Mouse (Mus musculus) CH12.LX (cell line): ENCODE data around the gene Cbl. TPM values are rescaled to one million over a fixed set of nuclear protein-coding genes. Genes with fewer than 3 reads are reported as not detected.

Experiments used
- DNase-seq: peaks from one replicate; pipeline ENCODE4 v3.0.0-alpha.2; 2013; ENCODE audit errors: extremely low read depth
- H3K27ac ChIP-seq: 2 replicates; pipeline ENCODE4 v1.5.1; 2012; ENCODE audit warnings: low read depth, mild to moderate bottlenecking, control low read depth, moderate library complexity; ENCODE audit not compliant: insufficient read depth
- H3K27me3 ChIP-seq: replicated peaks from 2 replicates; pipeline ENCODE3; 2012; ENCODE audit warnings: inconsistent platforms
- H3K36me3 ChIP-seq, 2 experiments: replicated peaks in 1 of 2; 2 replicates each; pipeline versions ENCODE3 to v1.6.1; 2012; ENCODE audit warnings: inconsistent platforms in 1 of 2, low read length in 1 of 2, mild to moderate bottlenecking in 1 of 2, mixed read lengths in 1 of 2, moderate library complexity in 1 of 2; ENCODE audit not compliant: control insufficient read depth in 1 of 2, insufficient read depth in 1 of 2
- H3K4me1 ChIP-seq, 2 experiments: 2 replicates each; pipeline ENCODE4 v1.6.1; 2012; ENCODE audit warnings: inconsistent platforms in 1 of 2, moderate library complexity in 1 of 2; ENCODE audit not compliant: insufficient read depth in 2 of 2, control insufficient read depth in 1 of 2
- H3K4me2 ChIP-seq: 2 replicates; pipeline ENCODE4 v1.6.1; 2012; ENCODE audit warnings: low read depth, mild to moderate bottlenecking, control low read depth; ENCODE audit not compliant: poor library complexity, insufficient read depth, severe bottlenecking
- H3K4me3 ChIP-seq, 3 experiments: fragments of 150-350 bp in 1 of 3; sonication (generic) in 1 of 3; replicated peaks in 1 of 3; 2 replicates each; pipeline versions ENCODE3 to v1.5.1; 2011 to 2012; ENCODE audit warnings: low read depth in 2 of 3, low read length in 2 of 3, mild to moderate bottlenecking in 2 of 3, moderate library complexity in 2 of 3, control low read depth in 1 of 3, improper control_type of control experiment in 1 of 3, inconsistent platforms in 1 of 3, mixed read lengths in 1 of 3; ENCODE audit not compliant: poor library complexity in 1 of 3
- H3K79me2 ChIP-seq: replicated peaks from 2 replicates; pipeline ENCODE4 v1.6.1; 2012; ENCODE audit warnings: mild to moderate bottlenecking, moderate library complexity; ENCODE audit not compliant: control insufficient read depth, poor library complexity, insufficient read depth, severe bottlenecking; ENCODE audit errors: extremely low read depth
- H3K9ac ChIP-seq: 2 replicates; pipeline ENCODE4 v1.6.1; 2012; ENCODE audit warnings: low read depth, mild to moderate bottlenecking, control low read depth, moderate library complexity; ENCODE audit not compliant: insufficient read depth
- H3K9me3 ChIP-seq: replicated peaks from 2 replicates; pipeline ENCODE3; 2012; ENCODE audit warnings: low read length, inconsistent platforms, mixed read lengths
- CTCF ChIP-seq, 2 experiments: IDR thresholded peaks in 1 of 2; conservative IDR thresholded peaks in 1 of 2; 2 replicates each; pipeline ENCODE4 v1.5.1; 2011 to 2012; ENCODE audit warnings: low read depth in 2 of 2, low read length in 2 of 2, improper control_type of control experiment in 1 of 2, inconsistent platforms in 1 of 2, mild to moderate bottlenecking in 1 of 2, moderate library complexity in 1 of 2
- ELF1 ChIP-seq: IDR thresholded peaks from 2 replicates; pipeline ENCODE4 v1.6.1; 2014; ENCODE audit warnings: low read depth, mild to moderate bottlenecking, inconsistent platforms, low read length, improper control_type of control experiment
- EP300 ChIP-seq: IDR thresholded peaks from 2 replicates; pipeline ENCODE4 v1.6.1; 2011; ENCODE audit warnings: low read length, improper control_type of control experiment
- ETS1 ChIP-seq: conservative IDR thresholded peaks from 2 replicates; pipeline ENCODE4 v1.6.1; 2012; ENCODE audit warnings: low read depth, mild to moderate bottlenecking, inconsistent platforms, low read length, improper control_type of control experiment, moderate library complexity
- GABPA ChIP-seq: IDR thresholded peaks from 2 replicates; pipeline ENCODE4 v1.6.1; 2012; ENCODE audit warnings: low read depth, low read length, improper control_type of control experiment, inconsistent platforms; ENCODE audit not compliant: insufficient replicate concordance
- IRF4 ChIP-seq: IDR thresholded peaks from 2 replicates; pipeline ENCODE4 v1.6.1; 2014; ENCODE audit warnings: low read depth, mild to moderate bottlenecking, inconsistent platforms, low read length, improper control_type of control experiment
- JUN ChIP-seq: IDR thresholded peaks from 2 replicates; pipeline ENCODE4 v1.6.1; 2011; ENCODE audit warnings: low read depth, mild to moderate bottlenecking, low read length, improper control_type of control experiment, moderate library complexity; ENCODE audit not compliant: insufficient read depth
- JUND ChIP-seq: conservative IDR thresholded peaks from 2 replicates; pipeline ENCODE4 v1.6.1; 2011; ENCODE audit warnings: low read depth, low read length, improper control_type of control experiment
- KAT2A ChIP-seq: IDR thresholded peaks from 2 replicates; pipeline ENCODE4 v1.6.1; 2012; ENCODE audit warnings: low read length, improper control_type of control experiment, inconsistent platforms; ENCODE audit not compliant: insufficient replicate concordance
- MAX ChIP-seq: IDR thresholded peaks from 2 replicates; pipeline ENCODE4 v1.6.1; 2011; ENCODE audit warnings: low read length, improper control_type of control experiment
- MAZ ChIP-seq: IDR thresholded peaks from 2 replicates; pipeline ENCODE4 v1.6.1; 2012; ENCODE audit warnings: low read depth, mild to moderate bottlenecking, inconsistent platforms, low read length, improper control_type of control experiment, moderate library complexity
- MXI1 ChIP-seq: IDR thresholded peaks from 2 replicates; pipeline ENCODE4 v1.6.1; 2011; ENCODE audit warnings: mild to moderate bottlenecking, low read depth, low read length, improper control_type of control experiment
- NELFE ChIP-seq: IDR thresholded peaks from 2 replicates; pipeline ENCODE4 v1.6.1; 2011; ENCODE audit warnings: low read depth, low read length, improper control_type of control experiment
- PAX5 ChIP-seq: IDR thresholded peaks from 2 replicates; pipeline ENCODE4 v1.6.1; 2012; ENCODE audit warnings: low read length, inconsistent platforms, mixed read lengths
- POLR2A ChIP-seq: IDR thresholded peaks from 2 replicates; pipeline ENCODE4 v1.6.1; 2011; ENCODE audit warnings: low read depth, mild to moderate bottlenecking, improper control_type of control experiment, low read length
- POLR2AphosphoS2 ChIP-seq: IDR thresholded peaks from 2 replicates; pipeline ENCODE4 v1.6.1; 2011; ENCODE audit warnings: low read depth, low read length, improper control_type of control experiment
- RAD21 ChIP-seq: IDR thresholded peaks from 2 replicates; pipeline ENCODE4 v1.6.1; 2011; ENCODE audit warnings: low read depth, mild to moderate bottlenecking, low read length, improper control_type of control experiment, moderate library complexity
- SIN3A ChIP-seq: IDR thresholded peaks from 2 replicates; pipeline ENCODE4 v1.6.1; 2012; ENCODE audit warnings: low read length, improper control_type of control experiment, inconsistent platforms
- SMC3 ChIP-seq: IDR thresholded peaks from 2 replicates; pipeline ENCODE4 v1.6.1; 2011; ENCODE audit warnings: low read depth, low read length, improper control_type of control experiment
- TBP ChIP-seq: conservative IDR thresholded peaks from 2 replicates; pipeline ENCODE4 v1.6.1; 2011; ENCODE audit warnings: low read depth, low read length, improper control_type of control experiment
- TCF12 ChIP-seq: IDR thresholded peaks from 2 replicates; pipeline ENCODE4 v1.6.1; 2014; ENCODE audit warnings: low read depth, mild to moderate bottlenecking, inconsistent platforms, low read length, improper control_type of control experiment
- UBTF ChIP-seq: IDR thresholded peaks from 2 replicates; pipeline ENCODE4 v1.6.1; 2012; ENCODE audit warnings: low read depth, mild to moderate bottlenecking, inconsistent platforms, low read length, improper control_type of control experiment, moderate library complexity
- USF1 ChIP-seq: IDR thresholded peaks from 2 replicates; pipeline ENCODE4 v1.6.1; 2014; ENCODE audit warnings: low read depth, mild to moderate bottlenecking, inconsistent platforms, low read length, improper control_type of control experiment
- USF2 ChIP-seq: conservative IDR thresholded peaks from 2 replicates; pipeline ENCODE4 v1.6.1; 2011; ENCODE audit warnings: low read depth, low read length, improper control_type of control experiment
- ZC3H11A ChIP-seq: IDR thresholded peaks from 2 replicates; pipeline ENCODE4 v1.6.1; 2012; ENCODE audit warnings: low read depth, mild to moderate bottlenecking, inconsistent platforms, low read length, improper control_type of control experiment
- ZNF384 ChIP-seq: IDR thresholded peaks from 2 replicates; pipeline ENCODE4 v1.6.1; 2012; ENCODE audit warnings: low read depth, low read length, improper control_type of control experiment, inconsistent platforms
- dilution Hi-C: fragments of 300-500 bp; cut with MboI; formaldehyde crosslinking; loops from 2 replicates; pipeline ENCODE4 v1.14.3; 2020; ENCODE audit warnings: low sequenced_read_pairs; ENCODE audit not compliant: extremely low pct_unique_long_range_greater_than_20kb, extremely low pct_ligation_motif_present
- in situ Hi-C: fragments of 300-500 bp; cut with MboI; formaldehyde crosslinking; loops from 3 replicates; pipeline ENCODE4 v1.14.3; 2019; ENCODE audit warnings: low sequenced_read_pairs, low pct_ligation_motif_present, low pct_unique_long_range_greater_than_20kb, mixed read lengths
- polyA plus RNA-seq: library from polyadenylated mRNA; unstranded; fragments of >175 nt; gene quantifications from 2 replicates; pipeline ENCODE4 v1.2.1, GENCODE M21; 2012; ENCODE audit warnings: low read depth; ENCODE audit not compliant: insufficient read length
- total RNA-seq, 2 experiments: library from RNA; depleted of rRNA; stranded (reverse); fragments of 300-350 nt in 1 of 2; fragments of >200 nt in 1 of 2; gene quantifications; 2 replicates each; pipeline ENCODE4 v1.2.3; 2012 to 2014

The Cbl gene
- total and polyA plus RNA-seq, 3 experiments = 8.3 to 39.0 (median 11.9) TPM

DNA sequence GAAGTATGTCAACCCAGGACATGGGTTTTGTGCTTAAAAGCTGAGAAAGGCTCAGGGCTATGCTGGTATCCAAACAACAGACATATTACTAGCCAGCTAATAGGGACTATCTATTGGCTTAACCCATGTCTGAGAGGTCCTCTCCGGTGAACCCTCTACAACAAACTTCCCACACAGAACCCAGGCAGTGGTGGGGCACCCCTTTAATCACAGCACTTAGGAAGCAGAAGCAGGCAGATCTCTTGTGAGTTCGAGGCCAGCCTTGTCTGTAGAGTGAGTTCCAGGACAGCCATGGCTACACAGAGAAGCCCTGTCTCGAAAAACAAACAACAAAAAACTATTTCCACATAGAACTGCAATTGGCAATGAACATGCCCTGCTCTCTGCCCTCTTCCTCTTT, 107.1 kb downstream of the Cbl start:
- DNase-seq = no peak
- H3K4me2 ChIP-seq = peak overlapping the region; percentile 52
- no peaks in the 10 kb centered on the region for H3K79me2 ChIP-seq
- no peaks in the 10 kb centered on the region for H3K9me3 ChIP-seq
- 0 out of 2 replicates have a peak overlapping the region, but pooled peaks have one; percentile 2 for H3K9ac ChIP-seq
- H3K36me3 ChIP-seq = no peaks in the 10 kb centered on the region
- H3K27me3 ChIP-seq = peaks cover 30% of the 10 kb centered on the region
- H3K4me3 ChIP-seq = no peak overlapping the region
- in situ Hi-C loops = loop anchor here (10.0 kb wide), 1 partner anchor 138 kb away; the partner anchor contains the start of gene Nlrx1
- no peak overlapping the region for H3K27ac ChIP-seq
- dilution Hi-C loops = no loop called here
- peaks cover 3 to 38% of the 10 kb centered on the region in 2 experiments for H3K4me1 ChIP-seq
- TF ChIP-seq ZNF384 (0 out of 2 replicates have a peak, but pooled peaks have one; percentile 4), TCF12 (no peak)

DNA sequence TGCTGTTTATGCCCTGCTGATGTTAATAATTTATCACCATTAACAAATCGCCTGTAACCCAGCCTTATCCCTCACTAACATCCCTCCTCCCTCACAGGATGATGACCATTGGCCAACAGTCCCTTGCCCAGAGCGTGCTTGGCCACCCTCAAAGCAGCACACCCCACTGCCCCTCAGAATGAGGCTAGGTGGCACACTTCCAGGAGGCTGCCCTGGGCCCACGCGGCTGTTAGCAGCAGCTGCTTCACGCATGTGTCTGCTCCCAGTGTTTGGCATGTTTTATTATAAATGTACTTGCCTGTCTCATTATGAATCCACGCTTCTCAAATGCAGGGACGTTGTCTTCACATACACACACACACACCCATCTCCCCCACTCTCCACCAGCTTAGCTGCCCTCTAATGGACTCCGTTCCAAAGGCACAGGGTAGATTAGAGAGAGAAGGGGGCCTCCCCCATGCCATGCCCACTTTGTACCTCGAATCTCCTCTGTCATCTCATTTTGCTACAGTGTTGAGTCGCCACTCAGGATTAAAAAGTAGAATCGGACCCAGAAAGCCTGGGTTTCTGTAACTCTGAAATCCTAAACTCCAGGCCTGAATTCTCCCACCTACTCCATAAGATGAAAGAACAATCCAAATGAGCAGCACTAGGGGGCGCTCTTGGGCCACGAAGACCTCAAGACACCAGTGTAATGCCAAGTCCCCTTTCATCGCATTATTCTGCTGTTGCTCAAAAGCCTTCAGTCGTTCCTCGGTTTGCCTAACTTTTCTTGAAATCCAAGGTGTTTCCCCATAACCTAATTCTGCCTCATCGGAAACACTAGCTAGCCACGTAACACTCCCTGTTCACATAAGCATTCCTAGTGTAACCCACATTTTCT, 108.1 kb downstream of the Cbl start:
- dilution Hi-C loops (no loop called here), in situ Hi-C loops (loop anchor here (10.0 kb wide), 1 partner anchor 139 kb away; the partner anchor contains the start of gene Nlrx1)
- Histone ChIP-seq H3K36me3 (no peaks in the 10 kb centered on the region), H3K4me2 (peak overlapping the region; percentile 52), H3K4me3 (peak overlapping the region in 2 of 3 experiments; percentile 21 to 25), H3K79me2 (no peaks in the 10 kb centered on the region), H3K27ac (no peak overlapping the region), H3K27me3 (peaks cover 20% of the 10 kb centered on the region), H3K4me1 (peaks cover 0 to 31% of the 10 kb centered on the region in 2 experiments; a peak in 3 of 4 replicates), H3K9ac (peak overlapping the region; percentile 2; the same call in 1 of the 2 replicates), H3K9me3 (no peaks in the 10 kb centered on the region)
- peak; percentile 90 for DNase-seq
- TF ChIP-seq MAX = no peak
- TF ChIP-seq TCF12 = no peak
- no peak for TF ChIP-seq JUND
- TF ChIP-seq ELF1 = no peak; the same call in 1 of the 2 replicates
- TF ChIP-seq UBTF = no peak
- TF ChIP-seq MAZ = 0 out of 2 replicates have a peak, but pooled peaks have one; percentile 27
- no peak for TF ChIP-seq MXI1
- TF ChIP-seq TBP = no peak
- peak; percentile 41 for TF ChIP-seq IRF4
- peak; percentile 33 for TF ChIP-seq ZC3H11A
- no peak for TF ChIP-seq ETS1
- peak; percentile 35; the same call in 1 of the 2 replicates for TF ChIP-seq SIN3A
- TF ChIP-seq EP300 = no peak
- no peak for TF ChIP-seq GABPA
- no peak for TF ChIP-seq USF2
- TF ChIP-seq USF1 = no peak
- no peak for TF ChIP-seq PAX5
- peak; percentile 67 for TF ChIP-seq SMC3
- no peak for TF ChIP-seq NELFE
- TF ChIP-seq POLR2A = no peak
- TF ChIP-seq RAD21 = peak; percentile 90
- no peak for TF ChIP-seq POLR2AphosphoS2
- TF ChIP-seq CTCF (conservative IDR thresholded peaks at IDR 0.05 in 1 of 2, IDR thresholded peaks at IDR 0.05 in 1 of 2; ENCODE audit: low read depth in 2 of 2, low read length in 2 of 2) = peak; percentile 87 to 95
- no peak for TF ChIP-seq KAT2A
- no peak for TF ChIP-seq JUN
